8 mouse cellular contexts compared by ENCODE assay signal in the genomic region with DNA sequence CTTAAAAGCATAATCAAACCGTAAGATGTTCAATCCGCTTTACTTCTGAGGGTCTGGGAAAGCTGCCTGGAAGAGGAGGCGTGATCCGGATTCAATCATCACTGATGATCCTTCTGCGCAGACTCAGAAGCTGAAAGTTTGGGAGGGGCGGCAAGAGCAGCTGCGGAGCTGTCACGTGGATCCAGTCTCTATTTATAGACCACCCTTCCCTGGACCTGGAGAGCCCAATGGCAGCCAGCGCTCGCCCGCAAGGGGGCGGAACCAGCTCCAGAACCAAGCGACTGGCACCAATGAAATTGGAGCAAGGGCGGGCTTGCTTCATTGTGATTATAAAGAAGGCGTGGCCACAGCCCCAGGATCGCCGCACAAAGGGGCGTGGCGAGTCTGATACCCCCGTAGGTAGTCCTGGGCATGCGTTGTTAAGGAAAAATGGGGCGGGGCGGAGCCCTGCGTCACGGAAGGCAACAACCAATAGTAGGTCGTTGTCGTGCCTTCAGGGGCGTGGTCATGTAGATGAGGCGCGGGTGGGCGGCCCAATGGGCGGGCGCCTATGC. TPM values are rescaled to one million over a fixed set of nuclear protein-coding genes. Genes with fewer than 3 reads are reported as not detected.
DNase-seq lines count a peak whose midpoint lies in the region; ATAC-seq and TF ChIP-seq lines count a peak whose summit lies in the region.

No protein-coding gene starts in this region.

- no peaks in the 10 kb centered on the region for H3K79me3 ChIP-seq in C2C12 (ENCODE audit: low read depth)

- no peak for TF ChIP-seq CTCF in C2C12 (IDR thresholded peaks at IDR 0.05; ENCODE audit: control insufficient read depth, insufficient read depth, insufficient read length)
- TF ChIP-seq CTCF in brain, embryonic 14.5 days (IDR thresholded peaks at IDR 0.05; ENCODE audit: borderline replicate concordance, extremely low read depth, insufficient read depth, insufficient read length) = peak; percentile 9; the same call in 1 of the 2 replicates
- peak; percentile 28; the same call in 1 of the 2 replicates for TF ChIP-seq CTCF in liver, adult 2 months (IDR thresholded peaks at IDR 0.05; ENCODE audit: low read depth, low read length)

- peak overlapping the region; percentile 23; the same call in 1 of the 2 replicates for H3K9ac ChIP-seq in heart, embryonic 11.5 days (ENCODE audit: low read depth, low read length)
- peak overlapping the region; percentile 77 for H3K9ac ChIP-seq in kidney, embryonic 16.5 days (replicated peaks; ENCODE audit: low read length)
- no peak overlapping the region for H3K9ac ChIP-seq in liver, adult 2 months (ENCODE audit: low read depth, low read length)

- H3K27me3 ChIP-seq in C2C12 (ENCODE audit: control insufficient read depth, insufficient read depth, insufficient read length) (no peaks in the 10 kb centered on the region), myocyte (ENCODE audit: control insufficient read depth, insufficient read depth, insufficient read length) (no peaks in the 10 kb centered on the region)
- peaks cover 21% of the 10 kb centered on the region for H3K27me3 ChIP-seq in erythroblast, embryonic 14.5 days (ENCODE audit: control insufficient read depth)
- no peaks in the 10 kb centered on the region for H3K27me3 ChIP-seq in heart, embryonic 11.5 days (ENCODE audit: control insufficient read depth, insufficient read depth, low read length)
- H3K27me3 ChIP-seq in kidney, embryonic 16.5 days (ENCODE audit: insufficient read depth, low read length) = no peaks in the 10 kb centered on the region
- peaks cover 4% of the 10 kb centered on the region; the same call in 1 of the 2 replicates for H3K27me3 ChIP-seq in liver, adult 2 months (ENCODE audit: control insufficient read depth, insufficient read depth, low read length)
- no peaks in the 10 kb centered on the region for H3K27me3 ChIP-seq in splenic B cell, adult 2 months (ENCODE audit: control insufficient read depth, insufficient read depth, low read length, poor library complexity, severe bottlenecking)

- peak overlapping the region; percentile 89 for H3K27ac ChIP-seq in heart, embryonic 11.5 days (ENCODE audit: low read depth, low read length)
- peak overlapping the region; percentile 93 for H3K27ac ChIP-seq in kidney, embryonic 16.5 days (ENCODE audit: low read length)
- peak overlapping the region; percentile 31; the same call in 1 of the 2 replicates for H3K27ac ChIP-seq in liver, adult 2 months (replicated peaks; ENCODE audit: insufficient read depth, low read depth, low read length)

- ATAC-seq in heart, embryonic 11.5 days (replicated peaks; ENCODE audit: insufficient number of reproducible peaks, low FRiP score, low TSS enrichment) = peak; percentile 96
- ATAC-seq in kidney, embryonic 16.5 days (ENCODE audit: low FRiP score, low TSS enrichment) = peak; percentile 96

- H3K36me3 ChIP-seq in C2C12 (ENCODE audit: control insufficient read depth, insufficient read depth) = no peaks in the 10 kb centered on the region
- H3K36me3 ChIP-seq in erythroblast, embryonic 14.5 days (ENCODE audit: control insufficient read depth) = no peaks in the 10 kb centered on the region; the same call in 1 of the 2 replicates
- H3K36me3 ChIP-seq in heart, embryonic 11.5 days (ENCODE audit: control insufficient read depth, insufficient read depth, low read length) = peaks cover 4% of the 10 kb centered on the region; the same call in 1 of the 2 replicates
- H3K36me3 ChIP-seq in kidney, embryonic 16.5 days (ENCODE audit: insufficient read depth, low read length) = peaks cover 10% of the 10 kb centered on the region; the same call in 1 of the 2 replicates
- H3K36me3 ChIP-seq in liver, adult 2 months (ENCODE audit: control insufficient read depth, insufficient read depth, low read length) = peaks cover 3% of the 10 kb centered on the region; the same call in 1 of the 2 replicates
- H3K36me3 ChIP-seq in myocyte (ENCODE audit: control insufficient read depth, insufficient read depth) = no peaks in the 10 kb centered on the region
- H3K36me3 ChIP-seq in splenic B cell, adult 2 months (ENCODE audit: control insufficient read depth, insufficient read depth, low read length, poor library complexity, severe bottlenecking) = peaks cover 12% of the 10 kb centered on the region

- H3K4me3 ChIP-seq in C2C12 (ENCODE audit: insufficient read depth, poor library complexity, severe bottlenecking) (peak overlapping the region; percentile 29), myocyte (peak overlapping the region; percentile 32)
- H3K4me3 ChIP-seq in erythroblast, embryonic 14.5 days (replicated peaks) = peak overlapping the region; percentile 62
- H3K4me3 ChIP-seq in heart, embryonic 11.5 days (ENCODE audit: low read depth, low read length) = peak overlapping the region; percentile 82
- H3K4me3 ChIP-seq in kidney, embryonic 16.5 days (ENCODE audit: low read length) = peak overlapping the region; percentile 78
- H3K4me3 ChIP-seq in liver, adult 2 months (ENCODE audit: insufficient read depth, low read depth, low read length) = peak overlapping the region; percentile 18

- peak overlapping the region; percentile 66 for H3K4me2 ChIP-seq in heart, embryonic 11.5 days
- H3K4me2 ChIP-seq in kidney, embryonic 16.5 days (replicated peaks; ENCODE audit: low read depth, low read length) = peak overlapping the region; percentile 91
- peak overlapping the region; percentile 85 for H3K4me2 ChIP-seq in myocyte (ENCODE audit: low read depth)

- no peak for TF ChIP-seq POLR2A in brain, embryonic 14.5 days (IDR thresholded peaks at IDR 0.05; ENCODE audit: borderline replicate concordance, extremely low read depth, insufficient read depth, insufficient read length, poor library complexity, severe bottlenecking)
- no peak for TF ChIP-seq POLR2A in liver, adult 2 months (IDR thresholded peaks at IDR 0.05; ENCODE audit: extremely low read depth, insufficient read depth, low read length)
- TF ChIP-seq POLR2A in myocyte (IDR thresholded peaks at IDR 0.05; ENCODE audit: insufficient read length, low read depth) = no peak

- H3K4me1 ChIP-seq in erythroblast, embryonic 14.5 days (ENCODE audit: control insufficient read depth) = peaks cover 25% of the 10 kb centered on the region
- peaks cover 11% of the 10 kb centered on the region for H3K4me1 ChIP-seq in heart, embryonic 11.5 days (ENCODE audit: control insufficient read depth, insufficient read depth, low read length)
- H3K4me1 ChIP-seq in kidney, embryonic 16.5 days (ENCODE audit: insufficient read depth, low read length) = peaks cover 15% of the 10 kb centered on the region
- no peaks in the 10 kb centered on the region; the same call in 1 of the 2 replicates for H3K4me1 ChIP-seq in liver, adult 2 months (ENCODE audit: control insufficient read depth, insufficient read depth, low read length)

- peak; percentile 100 for DNase-seq in brain, embryonic 14.5 days (ENCODE audit: low read depth)
- DNase-seq in liver, adult 2 months (ENCODE audit: extremely low read depth, low read depth, low spot score) = peak; percentile 96
- DNase-seq in splenic B cell, adult 2 months (ENCODE audit: low read depth, low spot score) = peak; percentile 99

- WGBS in heart, embryonic 11.5 days (ENCODE audit: insufficient replicate concordance) = under 1% methylated on average over 32 of the region's 33 CpGs
- WGBS in kidney, embryonic 16.5 days = under 1% methylated on average over 33 of the region's 33 CpGs
- under 1% methylated on average over 33 of the region's 33 CpGs for WGBS in liver, adult 2 months

- H3K79me2 ChIP-seq in C2C12 (ENCODE audit: control insufficient read depth, insufficient read depth) (no peaks in the 10 kb centered on the region), myocyte (ENCODE audit: control insufficient read depth, insufficient read depth) (peaks cover 3% of the 10 kb centered on the region)
- no peaks in the 10 kb centered on the region for H3K79me2 ChIP-seq in liver, adult 2 months (ENCODE audit: control insufficient read depth, insufficient read depth, low read length)

- no peak overlapping the region for H3ac ChIP-seq in C2C12 (ENCODE audit: control insufficient read depth, insufficient read length, low read depth)
- H3ac ChIP-seq in myocyte (ENCODE audit: control insufficient read depth, insufficient read length) = peak overlapping the region; percentile 75

- H3K9me3 ChIP-seq in erythroblast, embryonic 14.5 days (ENCODE audit: control insufficient read depth, low read length) = no peaks in the 10 kb centered on the region
- H3K9me3 ChIP-seq in heart, embryonic 11.5 days (replicated peaks; ENCODE audit: control insufficient read depth, low read length) = no peaks in the 10 kb centered on the region
- no peaks in the 10 kb centered on the region for H3K9me3 ChIP-seq in kidney, embryonic 16.5 days (ENCODE audit: low read length)

RNA-seq across cellular contexts. Expression of gene Dact3, which starts 0.3 kb away (rescaled TPM):
- 5.3 TPM for polyA plus RNA-seq in C2C12 (2012; fragmentation: generic; extraction: Trizol)
- polyA plus RNA-seq in brain, embryonic 14.5 days (2012; rRNA removed) = 41.7 and 43.6 TPM in 2 replicates
- polyA plus RNA-seq in erythroblast, embryonic 14.5 days (2012) = 0.02 TPM in 2 replicates
- polyA plus RNA-seq in heart, embryonic 11.5 days (2014; fragmentation: Nextera tagmentation; extraction: Ambion mirVana) = 9.5 and 10.6 TPM in 2 replicates
- 2.0 and 2.1 TPM in 2 replicates for polyA plus RNA-seq in kidney, embryonic 16.5 days (2015; fragmentation: Nextera tagmentation; extraction: Ambion mirVana)
- under 0.01 and 0.20 TPM in 2 replicates for total RNA-seq in liver, adult 2 months (2014; rRNA removed)
- polyA plus RNA-seq in liver, adult 2 months (2012; rRNA removed) = 0.52 and 0.64 TPM in 2 replicates
- polyA plus RNA-seq in myocyte (2012; fragmentation: generic; extraction: Trizol) = 10.0 TPM

RNA-seq across cellular contexts. Expression of gene Gng8, which starts 16.8 kb away (rescaled TPM):
- polyA plus RNA-seq in C2C12 (2012; fragmentation: generic; extraction: Trizol) = 2.6 TPM
- polyA plus RNA-seq in brain, embryonic 14.5 days (2012; rRNA removed) = 11.5 and 15.5 TPM in 2 replicates
- polyA plus RNA-seq in erythroblast, embryonic 14.5 days (2012) = not detected in 2 replicates
- polyA plus RNA-seq in heart, embryonic 11.5 days (2014; fragmentation: Nextera tagmentation; extraction: Ambion mirVana) = 3.5 and 4.2 TPM in 2 replicates
- 7.7 and 10.5 TPM in 2 replicates for polyA plus RNA-seq in kidney, embryonic 16.5 days (2015; fragmentation: Nextera tagmentation; extraction: Ambion mirVana)
- not detected in 2 replicates for total RNA-seq in liver, adult 2 months (2014; rRNA removed)
- polyA plus RNA-seq in liver, adult 2 months (2012; rRNA removed) = 0.25 and 0.26 TPM in 2 replicates
- polyA plus RNA-seq in myocyte (2012; fragmentation: generic; extraction: Trizol) = 3.8 TPM

RNA-seq across cellular contexts. Expression of gene Ptgir, which starts 31.5 kb away (rescaled TPM):
- polyA plus RNA-seq in C2C12 (2012; fragmentation: generic; extraction: Trizol) = 5.7 TPM
- polyA plus RNA-seq in brain, embryonic 14.5 days (2012; rRNA removed) = 0.47 and 0.75 TPM in 2 replicates
- 0.01 and 0.04 TPM in 2 replicates for polyA plus RNA-seq in erythroblast, embryonic 14.5 days (2012)
- 0.19 and 0.34 TPM in 2 replicates for polyA plus RNA-seq in heart, embryonic 11.5 days (2014; fragmentation: Nextera tagmentation; extraction: Ambion mirVana)
- 1.9 and 2.6 TPM in 2 replicates for polyA plus RNA-seq in kidney, embryonic 16.5 days (2015; fragmentation: Nextera tagmentation; extraction: Ambion mirVana)
- total RNA-seq in liver, adult 2 months (2014; rRNA removed) = 0.07 and 0.09 TPM in 2 replicates
- polyA plus RNA-seq in liver, adult 2 months (2012; rRNA removed) = 0.09 and 0.33 TPM in 2 replicates
- 2.6 TPM for polyA plus RNA-seq in myocyte (2012; fragmentation: generic; extraction: Trizol)

RNA-seq across cellular contexts. Expression of gene Prkd2, which starts 32.1 kb away (rescaled TPM):
- polyA plus RNA-seq in C2C12 (2012; fragmentation: generic; extraction: Trizol) (5.5 TPM), myocyte (2012; fragmentation: generic; extraction: Trizol) (4.7 TPM)
- polyA plus RNA-seq in brain, embryonic 14.5 days (2012; rRNA removed) = 13.9 and 14.0 TPM in 2 replicates
- 0.61 and 0.66 TPM in 2 replicates for polyA plus RNA-seq in erythroblast, embryonic 14.5 days (2012)
- polyA plus RNA-seq in heart, embryonic 11.5 days (2014; fragmentation: Nextera tagmentation; extraction: Ambion mirVana) = 10.8 and 11.6 TPM in 2 replicates
- polyA plus RNA-seq in kidney, embryonic 16.5 days (2015; fragmentation: Nextera tagmentation; extraction: Ambion mirVana) = 16.2 and 17.8 TPM in 2 replicates
- 2.5 and 5.1 TPM in 2 replicates for total RNA-seq in liver, adult 2 months (2014; rRNA removed)
- 7.8 and 11.7 TPM in 2 replicates for polyA plus RNA-seq in liver, adult 2 months (2012; rRNA removed)

RNA-seq across cellular contexts. Expression of gene Calm3, which starts 49.1 kb away (rescaled TPM):
- polyA plus RNA-seq in C2C12 (2012; fragmentation: generic; extraction: Trizol) = 365 TPM
- polyA plus RNA-seq in brain, embryonic 14.5 days (2012; rRNA removed) = 580 and 837 TPM in 2 replicates
- polyA plus RNA-seq in erythroblast, embryonic 14.5 days (2012) = 185 and 208 TPM in 2 replicates
- polyA plus RNA-seq in heart, embryonic 11.5 days (2014; fragmentation: Nextera tagmentation; extraction: Ambion mirVana) = 150 and 156 TPM in 2 replicates
- 145 and 154 TPM in 2 replicates for polyA plus RNA-seq in kidney, embryonic 16.5 days (2015; fragmentation: Nextera tagmentation; extraction: Ambion mirVana)
- 64.9 and 77.4 TPM in 2 replicates for total RNA-seq in liver, adult 2 months (2014; rRNA removed)
- 72.0 and 78.1 TPM in 2 replicates for polyA plus RNA-seq in liver, adult 2 months (2012; rRNA removed)
- polyA plus RNA-seq in myocyte (2012; fragmentation: generic; extraction: Trizol) = 336 TPM

Comparison
In these comparisons a context has a peak if more than half of its experiments do, and no peak if none do; other contexts are left out.
1. Peak in every context shown above with its lines: DNase-seq, ATAC-seq, H3K4me3 ChIP-seq and H3K27ac ChIP-seq.
2. H3K4me3 ChIP-seq: peak in every context shown above with its lines; median percentile 82 in heart, embryonic 11.5 days; 78 in kidney, embryonic 16.5 days; 62 in erythroblast, embryonic 14.5 days; 32 in myocyte; 29 in C2C12; 18 in liver, adult 2 months.
3. H3K27ac ChIP-seq: peak in every context shown above with its lines; median percentile 93 in kidney, embryonic 16.5 days; 89 in heart, embryonic 11.5 days; 31 in liver, adult 2 months.